Mouse (Mus musculus): ENCODE results near the gene Aebp2.

DNA sequence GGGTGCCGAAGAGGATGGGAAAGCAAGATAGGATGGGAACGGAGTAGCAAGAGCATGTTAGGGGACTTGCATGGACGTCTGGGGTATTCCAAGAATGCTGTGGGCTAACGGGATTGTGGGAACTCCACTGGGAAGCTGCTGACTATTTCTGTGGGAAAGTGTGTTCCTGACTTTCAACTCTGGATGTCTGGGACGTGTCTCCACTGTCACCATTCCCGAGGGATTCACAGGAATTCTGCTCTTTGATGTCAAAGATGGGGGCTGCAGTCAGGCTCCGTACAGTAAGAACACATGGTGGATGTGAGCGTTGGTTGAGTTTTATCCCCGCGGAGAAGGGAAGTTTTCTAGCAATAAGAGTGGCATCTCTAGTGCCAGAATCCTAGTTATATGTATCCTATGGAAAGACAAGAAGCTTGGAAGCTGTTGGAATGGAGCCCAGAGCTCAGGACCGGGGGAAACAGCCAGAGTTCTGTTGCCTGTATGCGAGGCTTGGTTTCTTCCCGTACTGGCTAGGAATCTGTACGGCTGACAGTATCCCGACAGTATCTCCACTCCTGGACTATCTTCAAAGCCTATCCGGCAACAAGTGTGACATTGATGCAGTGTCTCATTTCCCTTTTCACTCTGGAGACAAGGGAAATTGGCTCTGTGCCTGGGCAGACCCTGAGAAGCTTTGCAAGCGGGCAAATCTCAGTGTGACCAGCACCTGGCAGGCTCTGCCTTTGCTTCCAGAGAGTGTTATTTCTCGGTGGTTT, 44.2 kb downstream of the Aebp2 start:
- TF ChIP-seq CTCF (IDR thresholded peaks at IDR 0.05; ENCODE audit: borderline replicate concordance, insufficient read depth, low read depth, low read length) (no peak), POLR2A (IDR thresholded peaks at IDR 0.05; ENCODE audit: borderline replicate concordance, insufficient read depth, low read length) (no peak)
